Mouse (Mus musculus) mammary gland, adult 2 months (tissue): ENCODE data around the gene Smim10l1. TPM values are rescaled to one million over a fixed set of nuclear protein-coding genes. Genes with fewer than 3 reads are reported as not detected.

Source experiments
- polyA plus RNA-seq: library from polyadenylated mRNA; depleted of rRNA; stranded (reverse); fragments of >200 nt; gene quantifications from 2 replicates; pipeline ENCODE4 v1.2.3, GENCODE M21; 2012; ENCODE audit warnings: low replicate concordance; rRNA removed

Smim10l1 gene
- polyA plus RNA-seq, result 81.8 and 274 TPM in 2 replicates

GRCm38 (mm10) chr6:133104609-133104921 lies at the start of gene Smim10l1:
Gene Smim10l1 (plus strand): TSS chr6:133104909.

GRCm38 (mm10) chr6:133055716-133056115 lies 49.0 kb upstream of the Smim10l1 start, which contains the start of gene Tas2r140:
Gene Tas2r140 (minus strand): TSS chr6:133055816.

Other genes with a start within 250 kb of the Smim10l1 start
- not detected in 2 replicates for gene Tas2r116, start 249.5 kb upstream of the Smim10l1 start, polyA plus RNA-seq
- not detected in 2 replicates for gene Tas2r110, start 236.9 kb upstream of the Smim10l1 start, polyA plus RNA-seq
- gene Tas2r113, start 211.9 kb upstream of the Smim10l1 start, polyA plus RNA-seq, result not detected in 2 replicates
- gene Tas2r125, start 195.3 kb upstream of the Smim10l1 start, polyA plus RNA-seq, result not detected in 2 replicates
- gene Tas2r129, start 153.8 kb upstream of the Smim10l1 start, polyA plus RNA-seq, result not detected in 2 replicates
- not detected in 2 replicates for gene Tas2r131, start 147.0 kb upstream of the Smim10l1 start, polyA plus RNA-seq
- gene Tas2r109, start 123.9 kb upstream of the Smim10l1 start, polyA plus RNA-seq, result not detected in 2 replicates
- not detected in 2 replicates for gene Tas2r103, start 67.8 kb upstream of the Smim10l1 start, polyA plus RNA-seq
- gene Tas2r140, start 49.1 kb upstream of the Smim10l1 start, polyA plus RNA-seq, result not detected in 2 replicates
- not detected in 2 replicates for gene 5530400C23Rik, start 187.3 kb downstream of the Smim10l1 start, polyA plus RNA-seq